Mouse (Mus musculus) forebrain, embryonic 11.5 days (tissue): ENCODE data around the gene Dtnb. TPM values are rescaled to one million over a fixed set of nuclear protein-coding genes. Genes with fewer than 3 reads are reported as not detected.

Experiments
- ATAC-seq: fragments of 200-750 bp; cut with Nextera tagmentation; replicated peaks from 2 replicates; pipeline ENCODE4 v1.8.0; 2017; ENCODE audit warnings: moderate TSS enrichment; ENCODE audit not compliant: low FRiP score
- DNase-seq: peaks from one replicate; pipeline ENCODE4 v3.0.0-alpha.2; 2017; ENCODE audit warnings: low spot score
- H3K27ac ChIP-seq: fragments of 300-500 bp; sonication (generic); 2 replicates; pipeline ENCODE4 v1.5.1; 2014; ENCODE audit warnings: low read depth, low read length
- H3K27me3 ChIP-seq: fragments of 300-500 bp; sonication (generic); 2 replicates; pipeline ENCODE4 v1.6.1; 2014; ENCODE audit warnings: mild to moderate bottlenecking, low read length, mixed read lengths; ENCODE audit not compliant: control insufficient read depth, insufficient read depth
- H3K36me3 ChIP-seq: fragments of 300-500 bp; sonication (generic); 2 replicates; pipeline ENCODE4 v1.6.1; 2014; ENCODE audit warnings: mild to moderate bottlenecking, low read length, moderate library complexity, mixed read lengths; ENCODE audit not compliant: control insufficient read depth, insufficient read depth
- H3K4me1 ChIP-seq: fragments of 300-500 bp; sonication (generic); replicated peaks from 2 replicates; pipeline ENCODE4 v1.6.1; 2014; ENCODE audit warnings: low read length, mixed read lengths; ENCODE audit not compliant: control insufficient read depth, insufficient read depth
- H3K4me2 ChIP-seq: fragments of 300-500 bp; sonication (generic); 2 replicates; pipeline ENCODE4 v1.6.1; 2014; ENCODE audit warnings: low read depth, mild to moderate bottlenecking, low read length, moderate library complexity, mixed read lengths; ENCODE audit not compliant: severe bottlenecking
- H3K4me3 ChIP-seq: fragments of 300-500 bp; sonication (generic); 2 replicates; pipeline ENCODE4 v1.5.1; 2014; ENCODE audit warnings: low read depth, low read length
- H3K9ac ChIP-seq: fragments of 300-500 bp; sonication (generic); 2 replicates; pipeline ENCODE4 v1.6.1; 2014; ENCODE audit warnings: low read length
- H3K9me3 ChIP-seq: fragments of 300-500 bp; sonication (generic); 2 replicates; pipeline ENCODE4 v1.6.1; 2016; ENCODE audit warnings: low read length, mixed read lengths; ENCODE audit not compliant: control insufficient read depth
- WGBS: fragments of 180-500 bp; shearing (Covaris S2); extraction: QIAGEN DNeasy Blood & Tissue Kit; methylation state at CpG from one replicate; pipeline ENCODE4 v1.1.7; 2014; 5-methylcytosine and 5-hydroxymethylcytosine counted together
- polyA plus RNA-seq: library from polyadenylated mRNA; unstranded; fragments of >200 nt; fragmentation: Nextera tagmentation; extraction: Ambion mirVana; gene quantifications from 2 replicates; pipeline ENCODE4 v1.2.1, GENCODE M21; 2014

The Dtnb gene
- polyA plus RNA-seq, 1 experiment from 2014 or later, result 37.8 TPM

GRCm38 (mm10) chr12:3808396-3808981 lies 236.3 kb downstream of the Dtnb start:
- no peaks in the 10 kb centered on the region for H3K36me3 ChIP-seq
- H3K27ac ChIP-seq, result peak overlapping the region; percentile 50; the same call in 1 of the 2 replicates
- peak overlapping the region; percentile 79 for H3K4me2 ChIP-seq
- H3K9me3 ChIP-seq, result no peaks in the 10 kb centered on the region
- DNase-seq, result peak; percentile 62
- H3K27me3 ChIP-seq, result peaks cover 4% of the 10 kb centered on the region; the same call in 1 of the 2 replicates
- peak overlapping the region; percentile 83 for H3K9ac ChIP-seq
- peaks cover 16% of the 10 kb centered on the region for H3K4me1 ChIP-seq
- no peak for ATAC-seq
- H3K4me3 ChIP-seq, result peak overlapping the region; percentile 89
- WGBS, result 7% methylated on average over 10 of the region's 10 CpGs

GRCm38 (mm10) chr12:3809520-3810180 lies 237.5 kb downstream of the Dtnb start:
- Histone ChIP-seq H3K4me2 (no peak overlapping the region), H3K27ac (no peak overlapping the region), H3K27me3 (peaks cover 4% of the 10 kb centered on the region; the same call in 1 of the 2 replicates), H3K4me3 (no peak overlapping the region), H3K4me1 (peaks cover 16% of the 10 kb centered on the region), H3K9me3 (no peaks in the 10 kb centered on the region), H3K36me3 (no peaks in the 10 kb centered on the region), H3K9ac (no peak overlapping the region)
- no peak for DNase-seq
- WGBS, result 79% methylated on average over 7 of the region's 7 CpGs
- ATAC-seq, result no peak

DNA sequence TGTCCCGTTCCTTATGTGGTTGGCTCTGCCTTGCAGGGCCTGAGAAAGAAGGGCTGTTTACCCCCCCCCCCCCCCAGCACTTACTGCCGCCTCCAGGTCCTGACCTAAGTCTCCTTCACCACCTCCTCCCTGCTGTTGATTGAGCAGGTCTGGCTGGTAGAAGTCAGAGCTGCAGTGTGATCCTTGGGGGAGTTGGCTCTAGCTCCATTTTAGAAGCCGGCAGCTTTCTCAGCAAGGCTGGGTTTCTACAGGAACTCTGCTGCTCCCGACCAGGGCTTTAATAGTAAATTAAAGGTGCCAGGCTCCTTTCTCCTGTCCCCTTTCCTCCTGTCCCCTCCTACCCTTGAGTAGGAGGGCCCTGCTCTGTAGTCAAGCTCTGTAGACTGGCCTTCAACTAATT lies 238.3 kb downstream of the Dtnb start:
- no peaks in the 10 kb centered on the region for H3K36me3 ChIP-seq
- H3K4me2 ChIP-seq, result no peak overlapping the region
- no peaks in the 10 kb centered on the region for H3K9me3 ChIP-seq
- WGBS, result 60% methylated on average over 4 of the region's 4 CpGs
- no peak overlapping the region for H3K27ac ChIP-seq
- H3K4me1 ChIP-seq, result peaks cover 16% of the 10 kb centered on the region
- 0 out of 2 replicates have a peak, but pooled peaks cover 3% of the 10 kb centered on the region for H3K27me3 ChIP-seq
- DNase-seq, result no peak
- H3K9ac ChIP-seq, result no peak overlapping the region
- ATAC-seq, result no peak
- no peak overlapping the region for H3K4me3 ChIP-seq

GRCm38 (mm10) chr12:3811596-3811995 lies 239.4 kb downstream of the Dtnb start:
- Histone ChIP-seq H3K4me1 (peaks cover 10% of the 10 kb centered on the region; the same call in 1 of the 2 replicates), H3K9ac (no peak overlapping the region), H3K27me3 (no peaks in the 10 kb centered on the region), H3K36me3 (no peaks in the 10 kb centered on the region), H3K4me3 (no peak overlapping the region), H3K27ac (no peak overlapping the region), H3K9me3 (no peaks in the 10 kb centered on the region), H3K4me2 (no peak overlapping the region)
- ATAC-seq (no peak), DNase-seq (no peak)
- 42% methylated on average over 5 of the region's 5 CpGs for WGBS

GRCm38 (mm10) chr12:3812251-3812650 lies 240.1 kb downstream of the Dtnb start:
- ATAC-seq, result no peak
- 44% methylated on average over 6 of the region's 6 CpGs for whole genome bisulfite sequencing

GRCm38 (mm10) chr12:3813138-3813537 lies 241.0 kb downstream of the Dtnb start:
- Histone ChIP-seq H3K36me3 (no peaks in the 10 kb centered on the region), H3K9ac (no peak overlapping the region)

More at GRCm38 (mm10) chr12:3812251-3812650, 240.1 kb downstream of the Dtnb start:
- no peak overlapping the region for H3K4me3 ChIP-seq
- H3K4me2 ChIP-seq, result no peak overlapping the region
- no peaks in the 10 kb centered on the region for H3K9me3 ChIP-seq
- no peaks in the 10 kb centered on the region for H3K36me3 ChIP-seq
- H3K4me1 ChIP-seq, result peaks cover 10% of the 10 kb centered on the region; the same call in 1 of the 2 replicates
- no peak for DNase-seq
- no peak overlapping the region for H3K27ac ChIP-seq
- H3K27me3 ChIP-seq, result no peaks in the 10 kb centered on the region
- H3K9ac ChIP-seq, result no peak overlapping the region

DNA sequence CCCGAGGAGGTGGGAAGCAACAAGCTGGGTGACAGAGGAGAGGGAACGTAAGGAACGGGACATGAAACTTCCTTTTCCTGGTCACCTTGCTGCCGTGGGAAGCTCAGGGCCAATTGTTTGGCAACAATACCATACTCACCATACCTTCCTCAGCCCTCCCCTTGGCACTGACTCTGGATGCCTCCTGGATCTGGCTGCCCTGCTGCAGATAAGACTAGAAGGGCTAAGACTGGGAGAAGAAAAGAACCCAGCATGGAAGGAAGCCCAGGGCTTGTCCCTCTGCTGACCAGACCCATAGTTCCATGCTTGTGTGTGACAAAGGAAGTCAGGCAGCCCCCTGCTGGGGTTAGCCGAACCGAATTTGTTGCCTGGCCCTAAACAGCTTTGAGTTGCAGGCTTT lies 243.2 kb downstream of the Dtnb start:
- WGBS, result 49% methylated on average over 6 of the region's 6 CpGs
- H3K9me3 ChIP-seq, result no peaks in the 10 kb centered on the region
- H3K27me3 ChIP-seq, result no peaks in the 10 kb centered on the region
- no peak for DNase-seq
- ATAC-seq, result no peak
- H3K4me3 ChIP-seq, result no peak overlapping the region
- no peaks in the 10 kb centered on the region for H3K36me3 ChIP-seq
- no peak overlapping the region for H3K4me2 ChIP-seq
- no peak overlapping the region for H3K9ac ChIP-seq
- H3K4me1 ChIP-seq, result peaks cover 3% of the 10 kb centered on the region; the same call in 1 of the 2 replicates
- H3K27ac ChIP-seq, result no peak overlapping the region

More at GRCm38 (mm10) chr12:3813138-3813537, 241.0 kb downstream of the Dtnb start:
- Histone ChIP-seq H3K27ac (no peak overlapping the region), H3K4me3 (no peak overlapping the region), H3K27me3 (no peaks in the 10 kb centered on the region), H3K4me1 (peaks cover 9% of the 10 kb centered on the region; the same call in 1 of the 2 replicates), H3K9me3 (no peaks in the 10 kb centered on the region), H3K4me2 (no peak overlapping the region)
- WGBS, result 91% methylated on average over 8 of the region's 8 CpGs
- ATAC-seq (no peak), DNase-seq (no peak)

GRCm38 (mm10) chr12:3817033-3817432 lies 244.9 kb downstream of the Dtnb start:
- WGBS, result 58% methylated on average over 7 of the region's 7 CpGs
- Histone ChIP-seq H3K36me3 (no peaks in the 10 kb centered on the region), H3K4me2 (no peak overlapping the region), H3K27ac (no peak overlapping the region), H3K9ac (no peak overlapping the region), H3K27me3 (no peaks in the 10 kb centered on the region), H3K9me3 (no peaks in the 10 kb centered on the region), H3K4me1 (peaks cover 3% of the 10 kb centered on the region; the same call in 1 of the 2 replicates), H3K4me3 (no peak overlapping the region)
- ATAC-seq (no peak), DNase-seq (no peak)
